Mouse (Mus musculus) heart, embryonic 13.5 days (tissue): ENCODE data around the gene Ccr9. TPM values are rescaled to one million over a fixed set of nuclear protein-coding genes. Genes with fewer than 3 reads are reported as not detected.
"Not testable (repeated sequence)": the region's sequence is repeated elsewhere in the genome, so short reads cannot be mapped to it uniquely, and the experiment has no call there.

Experiments used
- ATAC-seq: fragments of 200-750 bp; cut with Nextera tagmentation; 2 replicates; pipeline ENCODE4 v1.8.0; 2017; ENCODE audit warnings: moderate TSS enrichment; ENCODE audit not compliant: insufficient number of reproducible peaks, low FRiP score, low TSS enrichment; ENCODE audit errors: extremely low read depth
- H3K27ac ChIP-seq: fragments of 300-500 bp; sonication (generic); replicated peaks from 2 replicates; pipeline ENCODE4 v1.5.1; 2015; ENCODE audit warnings: moderate library complexity, mild to moderate bottlenecking, inconsistent platforms
- H3K27me3 ChIP-seq: fragments of 300-500 bp; sonication (generic); replicated peaks from 2 replicates; pipeline ENCODE4 v1.6.1; 2015; ENCODE audit warnings: mild to moderate bottlenecking, inconsistent platforms
- H3K36me3 ChIP-seq: fragments of 300-500 bp; sonication (generic); 2 replicates; pipeline ENCODE4 v1.6.1; 2015; ENCODE audit warnings: mild to moderate bottlenecking, inconsistent platforms
- H3K4me1 ChIP-seq: fragments of 300-500 bp; sonication (generic); 2 replicates; pipeline ENCODE4 v1.6.1; 2015; ENCODE audit warnings: inconsistent platforms
- H3K4me2 ChIP-seq: fragments of 300-500 bp; sonication (generic); 2 replicates; pipeline ENCODE4 v1.6.1; 2015; ENCODE audit warnings: inconsistent platforms, mild to moderate bottlenecking, moderate library complexity
- H3K4me3 ChIP-seq: fragments of 300-500 bp; sonication (generic); 2 replicates; pipeline ENCODE4 v1.5.1; 2015; ENCODE audit warnings: moderate library complexity, mild to moderate bottlenecking, inconsistent platforms
- H3K9ac ChIP-seq: fragments of 300-500 bp; sonication (generic); 2 replicates; pipeline ENCODE4 v1.6.1; 2015; ENCODE audit warnings: inconsistent platforms, mild to moderate bottlenecking, moderate library complexity
- H3K9me3 ChIP-seq: fragments of 300-500 bp; sonication (generic); 2 replicates; pipeline ENCODE4 v1.6.1; 2016; ENCODE audit warnings: inconsistent platforms
- WGBS: fragments of 180-500 bp; shearing (Covaris S2); methylation state at CpG from one replicate; pipeline ENCODE4 v1.1.7; 2015; ENCODE audit warnings: mixed read lengths; 5-methylcytosine and 5-hydroxymethylcytosine counted together
- polyA plus RNA-seq: library from polyadenylated mRNA; unstranded; fragments of >200 nt; fragmentation: Nextera tagmentation; extraction: Ambion mirVana; gene quantifications from 2 replicates; pipeline ENCODE4 v1.2.1, GENCODE M21; 2015

Ccr9 gene
- polyA plus RNA-seq, 1 experiment from 2014 or later = 0.15 TPM

GRCm38 (mm10) chr9:123760806-123761205 lies 82.6 kb downstream of the Ccr9 start:
- no peaks in the 10 kb centered on the region for H3K36me3 ChIP-seq
- no peak for ATAC-seq
- no peaks in the 10 kb centered on the region for H3K4me1 ChIP-seq
- no peak overlapping the region for H3K4me3 ChIP-seq
- H3K9ac ChIP-seq = no peak overlapping the region
- no peak overlapping the region for H3K4me2 ChIP-seq
- H3K9me3 ChIP-seq = no peaks in the 10 kb centered on the region
- WGBS = 82% methylated on average over 3 of the region's 3 CpGs
- H3K27me3 ChIP-seq = no peaks in the 10 kb centered on the region
- H3K27ac ChIP-seq = no peak overlapping the region

- WGBS = 82% methylated on average over 4 of the region's 4 CpGs
- Histone ChIP-seq H3K36me3 (no peaks in the 10 kb centered on the region), H3K9me3 (no peaks in the 10 kb centered on the region), H3K4me2 (no peak overlapping the region), H3K4me3 (no peak overlapping the region), H3K9ac (no peak overlapping the region), H3K4me1 (no peaks in the 10 kb centered on the region), H3K27me3 (no peaks in the 10 kb centered on the region), H3K27ac (no peak overlapping the region)
- no peak for ATAC-seq
Measured at GRCm38 (mm10) chr9:123762886-123763285, 84.6 kb downstream of the Ccr9 start.

GRCm38 (mm10) chr9:123763771-123764170 lies 85.5 kb downstream of the Ccr9 start:
- Histone ChIP-seq H3K27ac (no peak overlapping the region), H3K27me3 (no peaks in the 10 kb centered on the region), H3K4me1 (no peaks in the 10 kb centered on the region), H3K4me3 (no peak overlapping the region), H3K4me2 (no peak overlapping the region), H3K36me3 (no peaks in the 10 kb centered on the region), H3K9me3 (no peaks in the 10 kb centered on the region), H3K9ac (no peak overlapping the region)
- 52% methylated on average over 3 of the region's 3 CpGs for WGBS
- ATAC-seq = no peak

- Histone ChIP-seq H3K4me3 (no peak overlapping the region), H3K4me1 (no peaks in the 10 kb centered on the region), H3K27me3 (no peaks in the 10 kb centered on the region), H3K9me3 (no peaks in the 10 kb centered on the region), H3K4me2 (no peak overlapping the region), H3K9ac (no peak overlapping the region), H3K36me3 (no peaks in the 10 kb centered on the region), H3K27ac (no peak overlapping the region)
- no peak for ATAC-seq
- 74% methylated on average over 3 of the region's 3 CpGs for WGBS
Measured at GRCm38 (mm10) chr9:123766996-123767395, 88.8 kb downstream of the Ccr9 start.

DNA sequence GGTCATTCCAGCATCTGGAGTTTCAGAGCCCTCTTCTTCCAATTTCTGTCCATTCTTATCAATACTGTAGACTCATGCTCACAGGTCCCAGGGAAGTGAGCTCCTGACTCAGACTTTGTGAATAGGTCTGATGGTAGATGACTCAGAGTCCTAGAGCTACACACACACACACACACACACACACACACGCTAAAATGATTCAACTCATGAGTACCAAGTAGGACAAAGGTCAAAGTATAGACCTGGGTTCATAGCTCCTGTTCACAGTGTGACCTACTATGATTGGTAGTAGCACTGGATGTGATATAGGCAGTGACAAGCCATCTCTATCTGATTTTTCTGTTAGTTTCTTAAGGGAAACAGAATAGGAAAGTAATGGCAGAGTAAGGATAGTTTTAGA lies 90.2 kb downstream of the Ccr9 start:
- H3K27ac ChIP-seq = no peak overlapping the region
- H3K4me2 ChIP-seq = no peak overlapping the region
- H3K9me3 ChIP-seq = no peaks in the 10 kb centered on the region
- H3K36me3 ChIP-seq = no peaks in the 10 kb centered on the region
- 71% methylated on average over 1 of the region's 1 CpGs for WGBS
- no peak overlapping the region for H3K4me3 ChIP-seq
- no peak overlapping the region for H3K9ac ChIP-seq
- no peaks in the 10 kb centered on the region for H3K4me1 ChIP-seq
- ATAC-seq = no peak
- H3K27me3 ChIP-seq = no peaks in the 10 kb centered on the region

DNA sequence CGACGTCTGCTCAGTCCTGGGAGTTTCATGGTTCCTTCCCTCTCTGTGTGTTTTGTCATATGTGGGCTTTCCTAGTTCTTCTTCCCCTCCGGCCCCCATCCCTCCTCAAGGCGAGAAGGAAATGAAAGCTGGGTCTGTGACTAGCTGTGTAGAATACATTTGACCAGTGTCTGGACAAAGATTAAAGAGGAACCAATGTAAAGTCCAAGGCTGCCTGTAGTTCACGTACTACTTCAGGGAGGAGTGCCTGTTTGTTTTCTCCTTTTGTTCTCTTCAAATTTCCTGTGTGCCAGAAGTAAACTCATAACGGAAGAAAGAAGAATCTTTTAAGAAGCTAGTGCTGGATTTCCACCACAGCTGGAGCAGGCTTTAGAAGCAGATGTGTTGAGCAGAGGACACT lies 91.3 kb downstream of the Ccr9 start:
- H3K4me1 ChIP-seq = no peaks in the 10 kb centered on the region
- no peak overlapping the region for H3K4me2 ChIP-seq
- H3K36me3 ChIP-seq = no peaks in the 10 kb centered on the region
- WGBS = 50% methylated on average over 6 of the region's 6 CpGs
- H3K9ac ChIP-seq = no peak overlapping the region
- no peak overlapping the region for H3K4me3 ChIP-seq
- no peak overlapping the region for H3K27ac ChIP-seq
- H3K9me3 ChIP-seq = no peaks in the 10 kb centered on the region
- no peak for ATAC-seq
- H3K27me3 ChIP-seq = no peaks in the 10 kb centered on the region

DNA sequence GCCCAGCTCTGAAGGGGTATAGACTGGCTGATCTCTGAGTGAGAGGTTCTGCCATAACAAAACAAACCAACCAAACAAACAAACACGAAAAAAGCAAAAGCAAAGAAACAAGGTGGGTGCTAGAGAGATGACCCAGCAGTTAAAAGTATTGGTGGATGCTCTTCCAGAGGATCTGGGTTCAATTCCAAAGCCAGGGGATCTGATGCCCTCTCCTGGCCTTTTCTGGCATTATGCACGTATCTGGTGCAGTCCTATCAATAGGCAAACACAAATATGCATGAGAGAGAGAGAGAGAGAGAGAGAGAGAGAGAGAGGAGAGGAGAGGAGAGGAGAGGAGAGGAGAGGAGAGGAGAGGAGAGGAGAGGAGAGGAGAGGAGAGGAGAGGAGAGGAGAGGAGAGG lies 95.1 kb downstream of the Ccr9 start:
- H3K27me3 ChIP-seq, H3K9me3 ChIP-seq, H3K4me2 ChIP-seq, H3K36me3 ChIP-seq, ATAC-seq, H3K4me3 ChIP-seq, H3K9ac ChIP-seq, H3K27ac ChIP-seq, H3K4me1 ChIP-seq: not testable (repeated sequence)
- WGBS = 30% methylated on average over 2 of the region's 2 CpGs

DNA sequence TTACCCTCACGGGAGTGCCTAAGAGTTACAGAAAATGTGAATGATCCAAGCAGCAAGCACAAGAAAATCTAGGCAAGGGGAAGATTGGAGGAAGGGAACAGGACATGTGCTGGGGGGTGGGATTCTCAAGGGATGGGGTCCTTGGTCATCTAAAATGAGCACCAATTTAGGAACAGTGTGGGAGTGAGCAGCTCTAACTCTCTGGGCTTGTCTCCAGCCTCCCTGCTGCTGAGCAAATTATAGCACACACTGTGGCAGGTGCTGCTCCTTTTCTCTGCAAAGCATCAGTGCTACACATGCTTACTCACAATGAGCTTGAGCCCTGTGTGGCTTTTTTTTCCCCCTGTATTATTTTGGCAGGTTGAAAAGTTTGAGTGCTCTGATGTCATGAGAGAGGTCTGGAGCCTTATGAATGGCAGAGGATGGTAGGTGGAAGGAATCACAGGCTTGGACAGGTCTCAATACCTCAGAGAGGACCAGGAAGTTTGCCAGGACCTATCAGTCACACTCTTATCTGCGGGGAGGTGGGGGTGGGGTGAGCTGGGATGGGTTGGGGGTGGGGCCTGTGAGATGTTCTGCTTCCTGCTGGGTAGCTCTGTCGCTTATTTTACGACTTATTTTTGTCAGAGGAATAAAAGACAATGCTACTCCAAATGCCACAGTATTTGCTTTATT lies 110.8 kb downstream of the Ccr9 start:
- no peak for ATAC-seq
- 51% methylated on average over 4 of the region's 4 CpGs for WGBS
- Histone ChIP-seq H3K27me3 (no peaks in the 10 kb centered on the region), H3K9me3 (peaks cover 5% of the 10 kb centered on the region), H3K4me3 (no peak overlapping the region), H3K36me3 (peaks cover 72% of the 10 kb centered on the region), H3K27ac (no peak overlapping the region), H3K4me1 (peaks cover 5% of the 10 kb centered on the region; the same call in 1 of the 2 replicates), H3K9ac (no peak overlapping the region), H3K4me2 (no peak overlapping the region)

DNA sequence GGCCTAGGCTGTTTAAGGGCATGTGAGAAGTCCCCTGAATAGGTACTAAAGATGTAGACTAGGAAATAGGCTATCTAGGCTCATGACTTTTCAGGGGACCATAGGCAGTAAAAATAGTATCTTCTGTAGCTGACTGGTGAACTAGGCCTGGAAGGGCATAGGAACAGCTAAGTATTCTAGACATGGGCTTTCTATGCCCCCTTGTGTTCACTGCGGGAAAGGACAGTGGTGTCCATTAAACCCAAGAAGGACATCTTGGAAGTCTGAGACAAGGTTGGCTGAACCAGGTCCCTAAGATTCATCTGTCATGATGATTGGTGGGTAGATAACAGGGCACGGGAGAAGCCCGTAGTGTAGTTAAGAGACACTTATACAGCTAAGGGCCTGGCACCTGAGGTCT lies 117.9 kb downstream of the Ccr9 start:
- H3K27ac ChIP-seq = no peak overlapping the region
- peaks cover 92% of the 10 kb centered on the region for H3K36me3 ChIP-seq
- no peaks in the 10 kb centered on the region for H3K9me3 ChIP-seq
- no peak overlapping the region for H3K4me3 ChIP-seq
- H3K27me3 ChIP-seq = no peaks in the 10 kb centered on the region
- WGBS = 51% methylated on average over 3 of the region's 3 CpGs
- no peak overlapping the region for H3K4me2 ChIP-seq
- H3K9ac ChIP-seq = no peak overlapping the region
- no peak for ATAC-seq
- H3K4me1 ChIP-seq = no peaks in the 10 kb centered on the region

DNA sequence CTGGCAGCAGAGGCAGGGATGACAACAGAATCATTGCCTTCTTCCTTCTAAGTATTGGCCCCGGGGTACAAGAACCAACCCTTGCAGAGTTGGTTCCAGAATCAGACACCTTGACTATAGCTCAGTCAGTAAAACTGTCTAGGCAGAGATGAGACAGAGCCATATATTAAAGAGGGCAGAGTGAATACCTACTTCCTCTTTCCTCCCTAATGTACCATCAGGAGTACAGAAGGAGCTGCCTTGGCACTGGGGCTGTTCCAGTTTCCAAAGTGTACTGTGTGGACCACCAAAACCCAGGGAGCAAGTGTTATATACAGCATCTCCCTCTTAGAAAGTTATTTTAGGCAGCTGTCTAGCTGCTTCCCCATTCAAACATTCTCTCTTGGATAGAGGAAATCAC lies 123.3 kb downstream of the Ccr9 start:
- Histone ChIP-seq H3K27ac (no peak overlapping the region), H3K9ac (no peak overlapping the region), H3K4me3 (no peak overlapping the region), H3K36me3 (peaks cover 81% of the 10 kb centered on the region), H3K27me3 (no peaks in the 10 kb centered on the region), H3K9me3 (no peaks in the 10 kb centered on the region), H3K4me1 (no peaks in the 10 kb centered on the region), H3K4me2 (no peak overlapping the region)
- ATAC-seq = no peak
- 92% methylated on average over 1 of the region's 1 CpGs for WGBS

DNA sequence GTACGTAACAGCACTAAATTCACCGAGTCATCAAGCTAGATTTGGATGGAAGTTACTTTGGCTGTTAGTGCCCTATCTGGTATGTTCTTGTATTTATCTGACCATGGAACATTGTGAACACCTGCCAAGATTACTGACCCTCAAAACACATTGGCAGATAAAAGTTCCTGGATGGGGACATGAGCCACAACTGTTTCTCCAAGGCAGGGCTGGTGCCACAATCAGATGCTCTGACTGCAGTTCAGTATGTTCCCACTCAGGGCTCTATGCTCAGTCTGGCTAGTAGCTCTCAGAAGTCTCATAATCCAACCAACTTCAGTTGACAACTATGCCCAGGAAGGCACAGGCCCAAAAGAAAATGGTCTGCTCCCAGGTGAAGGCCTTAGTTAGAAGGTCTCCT lies 124.2 kb downstream of the Ccr9 start:
- H3K9me3 ChIP-seq = no peaks in the 10 kb centered on the region
- H3K9ac ChIP-seq = no peak overlapping the region
- H3K4me1 ChIP-seq = no peaks in the 10 kb centered on the region
- H3K4me3 ChIP-seq = no peak overlapping the region
- H3K27ac ChIP-seq = no peak overlapping the region
- ATAC-seq = no peak
- no peak overlapping the region for H3K4me2 ChIP-seq
- H3K36me3 ChIP-seq = peaks cover 72% of the 10 kb centered on the region
- 90% methylated on average over 2 of the region's 2 CpGs for WGBS
- no peaks in the 10 kb centered on the region for H3K27me3 ChIP-seq

DNA sequence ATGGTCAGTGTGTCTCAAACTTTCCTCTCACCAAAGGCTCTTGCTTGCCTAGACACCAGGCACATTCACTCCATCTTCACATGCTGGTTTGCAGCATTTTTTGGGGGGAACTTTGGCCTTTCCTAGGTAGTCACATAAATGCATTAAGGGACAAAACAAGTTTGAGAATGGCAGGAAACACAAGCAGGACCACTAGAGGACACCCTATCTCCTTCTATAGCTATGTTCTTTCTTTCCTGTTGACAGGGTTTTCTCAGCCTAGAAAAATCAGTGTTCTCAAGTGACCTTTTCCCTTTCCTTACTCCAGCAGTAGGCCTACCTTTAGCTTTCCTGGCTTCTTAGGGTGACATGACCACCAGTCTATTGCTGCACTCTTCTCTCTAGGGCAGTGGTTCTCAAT lies 124.7 kb downstream of the Ccr9 start:
- Histone ChIP-seq H3K27ac (no peak overlapping the region), H3K27me3 (no peaks in the 10 kb centered on the region), H3K36me3 (peaks cover 68% of the 10 kb centered on the region), H3K4me3 (no peak overlapping the region), H3K9me3 (no peaks in the 10 kb centered on the region), H3K4me2 (no peak overlapping the region), H3K9ac (no peak overlapping the region), H3K4me1 (no peaks in the 10 kb centered on the region)
- no peak for ATAC-seq
